Mouse (Mus musculus): Measurements from ENCODE around the gene Mre11a.

Gene Mre11a

GRCm38 (mm10) chr9:14810111-14810510 is 25.7 kb downstream of the Mre11a start:
- no peak for DNase-seq (ENCODE audit: extremely low spot score, low read depth, low spot score)

- DNase-seq (ENCODE audit: extremely low spot score, low read depth, low spot score), result no peak
Observed at GRCm38 (mm10) chr9:14821396-14821795, 36.9 kb downstream of the Mre11a start.

GRCm38 (mm10) chr9:14824840-14825239 is 40.4 kb downstream of the Mre11a start:
- DNase-seq (ENCODE audit: extremely low spot score, low read depth, low spot score), result no peak

GRCm38 (mm10) chr9:14827875-14828274 is 43.4 kb downstream of the Mre11a start:
- no peak for DNase-seq (ENCODE audit: extremely low spot score, low read depth, low spot score)

GRCm38 (mm10) chr9:14832046-14832445 is 47.6 kb downstream of the Mre11a start:
- DNase-seq (ENCODE audit: extremely low spot score, low read depth, low spot score), result no peak

- DNase-seq (ENCODE audit: extremely low spot score, low read depth, low spot score), result no peak
Observed at GRCm38 (mm10) chr9:14835335-14836075, 51.1 kb downstream of the Mre11a start.

- no peak for DNase-seq (ENCODE audit: extremely low spot score, low read depth, low spot score)
Observed at GRCm38 (mm10) chr9:14839527-14839926, 55.1 kb downstream of the Mre11a start.

- no peak for DNase-seq (ENCODE audit: extremely low spot score, low read depth, low spot score)
Observed at GRCm38 (mm10) chr9:14839970-14840369, 55.5 kb downstream of the Mre11a start.

- DNase-seq (ENCODE audit: extremely low spot score, low read depth, low spot score), result no peak
Observed at GRCm38 (mm10) chr9:14841878-14842761, 57.7 kb downstream of the Mre11a start.

GRCm38 (mm10) chr9:14843311-14843857 is 58.9 kb downstream of the Mre11a start:
- DNase-seq (ENCODE audit: extremely low spot score, low read depth, low spot score), result no peak

GRCm38 (mm10) chr9:14843901-14844300 is 59.4 kb downstream of the Mre11a start:
- DNase-seq (ENCODE audit: extremely low spot score, low read depth, low spot score), result no peak

GRCm38 (mm10) chr9:14846428-14846827 is 62.0 kb downstream of the Mre11a start:
- no peak for DNase-seq (ENCODE audit: extremely low spot score, low read depth, low spot score)

GRCm38 (mm10) chr9:14848267-14848935 is 63.9 kb downstream of the Mre11a start:
- no peak for DNase-seq (ENCODE audit: extremely low spot score, low read depth, low spot score)

GRCm38 (mm10) chr9:14854585-14854984 is 70.1 kb downstream of the Mre11a start:
- DNase-seq (ENCODE audit: extremely low spot score, low read depth, low spot score), result no peak

- no peak for DNase-seq (ENCODE audit: extremely low spot score, low read depth, low spot score)
Observed at GRCm38 (mm10) chr9:14856922-14857654, 72.6 kb downstream of the Mre11a start.

GRCm38 (mm10) chr9:14858170-14858706 is 73.8 kb downstream of the Mre11a start:
- no peak for DNase-seq (ENCODE audit: extremely low spot score, low read depth, low spot score)

- DNase-seq (ENCODE audit: extremely low spot score, low read depth, low spot score), result no peak
Observed at GRCm38 (mm10) chr9:14858782-14859181, 74.3 kb downstream of the Mre11a start.

GRCm38 (mm10) chr9:14859868-14860639 is 75.6 kb downstream of the Mre11a start, which contains the start of gene Gpr83:
TSS of gene Gpr83 (plus strand) at chr9:14860210.
- DNase-seq (ENCODE audit: extremely low spot score, low read depth, low spot score), result no peak

GRCm38 (mm10) chr9:14863126-14863525 is 78.7 kb downstream of the Mre11a start:
- no peak for DNase-seq (ENCODE audit: extremely low spot score, low read depth, low spot score)
